Mouse (Mus musculus) intestine, embryonic 16.5 days (tissue): ENCODE data around the gene Srd5a1. TPM values are rescaled to one million over a fixed set of nuclear protein-coding genes. Genes with fewer than 3 reads are reported as not detected.

Experiments used
- ATAC-seq: fragments of 200-750 bp; cut with Nextera tagmentation; 2 replicates; pipeline ENCODE4 v1.8.0; 2017; ENCODE audit warnings: moderate TSS enrichment, moderate library complexity
- H3K27ac ChIP-seq: fragments of 300-500 bp; sonication (generic); 2 replicates; pipeline ENCODE4 v1.5.1; 2014; ENCODE audit warnings: mild to moderate bottlenecking, low read length
- H3K27me3 ChIP-seq: fragments of 300-500 bp; sonication (generic); replicated peaks from 2 replicates; pipeline ENCODE4 v1.6.1; 2014; ENCODE audit warnings: low read length, control low read depth, mixed read lengths; ENCODE audit not compliant: control insufficient read depth, insufficient read depth
- H3K36me3 ChIP-seq: fragments of 300-500 bp; sonication (generic); 2 replicates; pipeline ENCODE4 v1.6.1; 2014; ENCODE audit warnings: low read length, control low read depth; ENCODE audit not compliant: control insufficient read depth, insufficient read depth
- H3K4me1 ChIP-seq: fragments of 300-500 bp; sonication (generic); 2 replicates; pipeline ENCODE4 v1.6.1; 2014; ENCODE audit warnings: low read length, control low read depth, mixed read lengths; ENCODE audit not compliant: control insufficient read depth, insufficient read depth
- H3K4me2 ChIP-seq: fragments of 300-500 bp; sonication (generic); 2 replicates; pipeline ENCODE4 v1.6.1; 2014; ENCODE audit warnings: low read depth, low read length, control low read depth
- H3K4me3 ChIP-seq: fragments of 300-500 bp; sonication (generic); 2 replicates; pipeline ENCODE4 v1.5.1; 2014; ENCODE audit warnings: mild to moderate bottlenecking, low read length
- H3K9ac ChIP-seq: fragments of 300-500 bp; sonication (generic); 2 replicates; pipeline ENCODE4 v1.6.1; 2014; ENCODE audit warnings: low read depth, low read length
- H3K9me3 ChIP-seq: fragments of 300-500 bp; sonication (generic); 2 replicates; pipeline ENCODE4 v1.6.1; 2016; ENCODE audit warnings: low read length, control low read depth; ENCODE audit not compliant: control insufficient read depth
- WGBS: fragments of 180-500 bp; shearing (Covaris S2); extraction: QIAGEN DNeasy Blood & Tissue Kit; methylation state at CpG from one replicate; pipeline ENCODE4 v1.1.7; 2014; 5-methylcytosine and 5-hydroxymethylcytosine counted together
- polyA plus RNA-seq: library from polyadenylated mRNA; unstranded; fragments of >200 nt; fragmentation: Nextera tagmentation; extraction: Ambion mirVana; gene quantifications from 2 replicates; pipeline ENCODE4 v1.2.1, GENCODE M21; 2015

The Srd5a1 gene
- polyA plus RNA-seq, 1 experiment from 2014 or later: 18.1 TPM

GRCm38 (mm10) chr13:69532101-69532892 is 78.9 kb downstream of the Srd5a1 start:
- Histone ChIP-seq H3K9me3 (no peaks in the 10 kb centered on the region), H3K4me1 (peaks cover 35% of the 10 kb centered on the region), H3K4me3 (peak overlapping the region; percentile 92), H3K27me3 (no peaks in the 10 kb centered on the region), H3K4me2 (peak overlapping the region; percentile 92), H3K9ac (peak overlapping the region; percentile 89), H3K36me3 (no peaks in the 10 kb centered on the region), H3K27ac (no peak overlapping the region)
- WGBS: 16% methylated on average over 14 of the region's 14 CpGs
- ATAC-seq: no peak

- Histone ChIP-seq H3K27me3 (no peaks in the 10 kb centered on the region), H3K4me2 (peak overlapping the region; percentile 92), H3K9me3 (no peaks in the 10 kb centered on the region), H3K4me1 (peaks cover 40% of the 10 kb centered on the region), H3K4me3 (peak overlapping the region; percentile 92), H3K9ac (peak overlapping the region; percentile 44; the same call in 1 of the 2 replicates), H3K27ac (no peak overlapping the region), H3K36me3 (no peaks in the 10 kb centered on the region)
- no peak for ATAC-seq
- WGBS: 53% methylated on average over 6 of the region's 6 CpGs
Measured at GRCm38 (mm10) chr13:69531431-69531830, 79.8 kb downstream of the Srd5a1 start.

- no peak for ATAC-seq
- H3K9me3 ChIP-seq: no peaks in the 10 kb centered on the region
- 0 out of 2 replicates have a peak overlapping the region, but pooled peaks have one; percentile 92 for H3K4me2 ChIP-seq
- no peak overlapping the region for H3K27ac ChIP-seq
- 0 out of 2 replicates have a peak overlapping the region, but pooled peaks have one; percentile 22 for H3K9ac ChIP-seq
- H3K27me3 ChIP-seq: no peaks in the 10 kb centered on the region
- H3K4me1 ChIP-seq: peaks cover 40% of the 10 kb centered on the region
- no peaks in the 10 kb centered on the region for H3K36me3 ChIP-seq
- no peak overlapping the region for H3K4me3 ChIP-seq
- 77% methylated on average over 6 of the region's 6 CpGs for WGBS
Measured at GRCm38 (mm10) chr13:69530951-69531350, 80.3 kb downstream of the Srd5a1 start.

GRCm38 (mm10) chr13:69530156-69530555 is 81.1 kb downstream of the Srd5a1 start:
- no peak for ATAC-seq
- Histone ChIP-seq H3K4me2 (no peak overlapping the region), H3K36me3 (no peaks in the 10 kb centered on the region), H3K9me3 (no peaks in the 10 kb centered on the region), H3K27me3 (no peaks in the 10 kb centered on the region), H3K9ac (no peak overlapping the region), H3K4me3 (no peak overlapping the region), H3K4me1 (peaks cover 38% of the 10 kb centered on the region), H3K27ac (no peak overlapping the region)
- 83% methylated on average over 3 of the region's 3 CpGs for WGBS

- Histone ChIP-seq H3K9ac (no peak overlapping the region), H3K36me3 (no peaks in the 10 kb centered on the region), H3K27ac (no peak overlapping the region), H3K4me2 (no peak overlapping the region), H3K9me3 (no peaks in the 10 kb centered on the region), H3K4me3 (no peak overlapping the region), H3K27me3 (no peaks in the 10 kb centered on the region), H3K4me1 (peaks cover 50% of the 10 kb centered on the region)
- WGBS: 78% methylated on average over 7 of the region's 7 CpGs
- ATAC-seq: no peak
Measured at GRCm38 (mm10) chr13:69528531-69528930, 82.7 kb downstream of the Srd5a1 start.

- 54% methylated on average over 4 of the region's 4 CpGs for WGBS
Measured at GRCm38 (mm10) chr13:69525867-69526266, 85.4 kb downstream of the Srd5a1 start.

GRCm38 (mm10) chr13:69524158-69524530 is 87.1 kb downstream of the Srd5a1 start:
- Histone ChIP-seq H3K9ac (no peak overlapping the region), H3K4me1 (peaks cover 38% of the 10 kb centered on the region), H3K36me3 (no peaks in the 10 kb centered on the region), H3K27ac (no peak overlapping the region), H3K4me2 (no peak overlapping the region), H3K9me3 (no peaks in the 10 kb centered on the region), H3K4me3 (no peak overlapping the region), H3K27me3 (no peaks in the 10 kb centered on the region)
- 64% methylated on average over 2 of the region's 2 CpGs for WGBS
- no peak for ATAC-seq

More at GRCm38 (mm10) chr13:69525867-69526266, 85.4 kb downstream of the Srd5a1 start:
- no peaks in the 10 kb centered on the region for H3K36me3 ChIP-seq
- H3K27ac ChIP-seq: no peak overlapping the region
- H3K4me1 ChIP-seq: peaks cover 42% of the 10 kb centered on the region
- no peak overlapping the region for H3K4me3 ChIP-seq
- H3K27me3 ChIP-seq: no peaks in the 10 kb centered on the region
- no peak for ATAC-seq
- no peak overlapping the region for H3K9ac ChIP-seq
- no peak overlapping the region for H3K4me2 ChIP-seq
- no peaks in the 10 kb centered on the region for H3K9me3 ChIP-seq

Other genes starting within 250 kb of the Srd5a1 start
- gene Nsun2, start 77.7 kb downstream of the Srd5a1 start, polyA plus RNA-seq: 101 and 115 TPM in 2 replicates
- 2.7 and 3.7 TPM in 2 replicates for gene Tent4a, start 76.8 kb downstream of the Srd5a1 start, polyA plus RNA-seq
- gene Ube2ql1, start 128.4 kb upstream of the Srd5a1 start, polyA plus RNA-seq: 0.10 and 0.12 TPM in 2 replicates
- gene Med10, start 191.0 kb upstream of the Srd5a1 start, polyA plus RNA-seq: 108 and 123 TPM in 2 replicates